Mouse (Mus musculus) CH12.LX (cell line): ENCODE data around the gene Srsf7.

ENCODE experiments used
- CHD1 ChIP-seq: IDR thresholded peaks from 2 replicates; pipeline ENCODE4 v1.6.1; 2012; ENCODE audit warnings: low read depth, low read length, improper control_type of control experiment, inconsistent platforms
- CTCF ChIP-seq, 2 experiments: IDR thresholded peaks in 1 of 2; conservative IDR thresholded peaks in 1 of 2; 2 replicates each; pipeline ENCODE4 v1.5.1; 2011 to 2012; ENCODE audit warnings: low read depth in 2 of 2, low read length in 2 of 2, improper control_type of control experiment in 1 of 2, inconsistent platforms in 1 of 2, mild to moderate bottlenecking in 1 of 2, moderate library complexity in 1 of 2
- EP300 ChIP-seq: IDR thresholded peaks from 2 replicates; pipeline ENCODE4 v1.6.1; 2011; ENCODE audit warnings: low read length, improper control_type of control experiment
- MAFK ChIP-seq: IDR thresholded peaks from 2 replicates; pipeline ENCODE4 v1.6.1; 2011; ENCODE audit warnings: low read length, improper control_type of control experiment; ENCODE audit not compliant: insufficient replicate concordance
- MAZ ChIP-seq: IDR thresholded peaks from 2 replicates; pipeline ENCODE4 v1.6.1; 2012; ENCODE audit warnings: low read depth, mild to moderate bottlenecking, inconsistent platforms, low read length, improper control_type of control experiment, moderate library complexity
- MEF2A ChIP-seq: IDR thresholded peaks from 2 replicates; pipeline ENCODE4 v1.6.1; 2014; ENCODE audit warnings: low read depth, mild to moderate bottlenecking, inconsistent platforms, low read length, improper control_type of control experiment, borderline replicate concordance
- POLR2A ChIP-seq: IDR thresholded peaks from 2 replicates; pipeline ENCODE4 v1.6.1; 2011; ENCODE audit warnings: low read depth, mild to moderate bottlenecking, improper control_type of control experiment, low read length
- TBP ChIP-seq: conservative IDR thresholded peaks from 2 replicates; pipeline ENCODE4 v1.6.1; 2011; ENCODE audit warnings: low read depth, low read length, improper control_type of control experiment
- USF2 ChIP-seq: conservative IDR thresholded peaks from 2 replicates; pipeline ENCODE4 v1.6.1; 2011; ENCODE audit warnings: low read depth, low read length, improper control_type of control experiment
- ZC3H11A ChIP-seq: IDR thresholded peaks from 2 replicates; pipeline ENCODE4 v1.6.1; 2012; ENCODE audit warnings: low read depth, mild to moderate bottlenecking, inconsistent platforms, low read length, improper control_type of control experiment
- ZNF384 ChIP-seq: IDR thresholded peaks from 2 replicates; pipeline ENCODE4 v1.6.1; 2012; ENCODE audit warnings: low read depth, low read length, improper control_type of control experiment, inconsistent platforms

DNA sequence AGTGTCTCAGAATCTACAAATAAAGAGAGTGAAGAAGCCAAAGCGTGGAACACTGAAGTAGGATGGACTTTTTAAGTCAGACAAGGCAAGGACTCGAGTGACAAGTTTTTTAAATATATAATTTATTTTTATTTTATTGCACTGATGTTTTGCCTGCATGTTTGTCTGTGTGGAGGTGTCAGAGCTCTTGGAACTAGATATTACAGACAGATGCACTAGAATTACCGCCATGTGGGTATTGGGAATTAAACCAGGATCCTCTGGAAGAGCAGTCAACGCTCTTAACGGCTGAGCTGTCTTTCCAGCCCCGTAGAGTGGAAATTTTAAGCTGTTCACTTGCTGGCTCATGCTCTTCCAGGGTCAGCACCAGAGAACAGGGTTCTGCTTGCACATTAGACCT, 40.8 kb downstream of the Srsf7 start:
- no peak for TF ChIP-seq MAFK
- TF ChIP-seq POLR2A = no peak
- no peak for TF ChIP-seq TBP
- TF ChIP-seq CTCF (conservative IDR thresholded peaks at IDR 0.05 in 1 of 2, IDR thresholded peaks at IDR 0.05 in 1 of 2; ENCODE audit: low read depth in 2 of 2, low read length in 2 of 2) = no peak
- no peak for TF ChIP-seq CHD1
- no peak for TF ChIP-seq ZNF384
- TF ChIP-seq USF2 = no peak
- TF ChIP-seq MAZ = no peak
- no peak for TF ChIP-seq ZC3H11A
- TF ChIP-seq MEF2A = no peak
- no peak for TF ChIP-seq EP300
